Mouse (Mus musculus): ENCODE data around the gene Trim50.

GRCm38 (mm10) chr5:135330201-135330600 lies 22.9 kb upstream of the Trim50 start:
- TF ChIP-seq CTCF (conservative IDR thresholded peaks at IDR 0.05; ENCODE audit: low read length): no peak
- no peak for TF ChIP-seq NANOG (IDR thresholded peaks at IDR 0.05; ENCODE audit: borderline replicate concordance, low read length)
- TF ChIP-seq POU5F1 (IDR thresholded peaks at IDR 0.05; ENCODE audit: borderline replicate concordance, low read length): no peak

Measured in E14TG2a.4 (cell line).